Mouse (Mus musculus) mesoderm, embryonic 11.5 days (tissue): ENCODE measurements around the gene Fbf1.
A peak's percentile ranks its signal among the peaks of the same experiment; 100 is the strongest.
"Not testable (repeated sequence)": the region's sequence is repeated elsewhere in the genome, so short reads cannot be mapped to it uniquely, and the experiment has no call there.

Source experiments
- DNase-seq: peaks from one replicate; pipeline ENCODE4 v3.0.0-alpha.2; 2012; ENCODE audit warnings: low read depth, low spot score

Gene Fbf1

GRCm38 (mm10) chr11:116134171-116134570 is 33.8 kb downstream of the Fbf1 start:
- no peak for DNase-seq

GRCm38 (mm10) chr11:116133497-116133896 is 34.5 kb downstream of the Fbf1 start:
- no peak for DNase-seq

GRCm38 (mm10) chr11:116132366-116133333 is 35.3 kb downstream of the Fbf1 start:
- no peak for DNase-seq

- no peak for DNase-seq
These were observed 36.4 kb downstream of the Fbf1 start for GRCm38 (mm10) chr11:116131349-116132170.

GRCm38 (mm10) chr11:116130488-116131205 is 37.3 kb downstream of the Fbf1 start, which contains the start of gene Trim65:
Gene Trim65, minus strand, starts transcription at chr11:116131128.
- DNase-seq: peak; percentile 90

GRCm38 (mm10) chr11:116129993-116130487 is 37.9 kb downstream of the Fbf1 start:
- DNase-seq: peak; percentile 36

GRCm38 (mm10) chr11:116129091-116129790 is 38.7 kb downstream of the Fbf1 start:
- DNase-seq: no peak

GRCm38 (mm10) chr11:116127986-116128385 is 40.0 kb downstream of the Fbf1 start:
- DNase-seq: no peak

GRCm38 (mm10) chr11:116127156-116127980 is 40.6 kb downstream of the Fbf1 start, which contains the start of gene Trim47:
Gene Trim47, minus strand, starts transcription at chr11:116127210.
- DNase-seq: peak; percentile 79

- DNase-seq: no peak
These were observed 41.7 kb downstream of the Fbf1 start for GRCm38 (mm10) chr11:116126261-116126660.

GRCm38 (mm10) chr11:116121731-116122245 is 46.2 kb downstream of the Fbf1 start:
- not testable (repeated sequence) for DNase-seq

- no peak for DNase-seq
These were observed 50.1 kb downstream of the Fbf1 start for GRCm38 (mm10) chr11:116117819-116118218.

- DNase-seq: no peak
These were observed 50.7 kb downstream of the Fbf1 start for GRCm38 (mm10) chr11:116117241-116117640.

- no peak for DNase-seq
These were observed 56.3 kb downstream of the Fbf1 start for GRCm38 (mm10) chr11:116111611-116112203.

- no peak for DNase-seq
These were observed 56.9 kb downstream of the Fbf1 start for GRCm38 (mm10) chr11:116111067-116111466.

GRCm38 (mm10) chr11:116110540-116110939 is 57.4 kb downstream of the Fbf1 start:
- DNase-seq: no peak

- no peak for DNase-seq
These were observed 57.8 kb downstream of the Fbf1 start for GRCm38 (mm10) chr11:116110131-116110530.

GRCm38 (mm10) chr11:116109441-116110081 is 58.4 kb downstream of the Fbf1 start:
- no peak for DNase-seq
